6 mouse cellular contexts compared by ENCODE assay signal in the genomic region with DNA sequence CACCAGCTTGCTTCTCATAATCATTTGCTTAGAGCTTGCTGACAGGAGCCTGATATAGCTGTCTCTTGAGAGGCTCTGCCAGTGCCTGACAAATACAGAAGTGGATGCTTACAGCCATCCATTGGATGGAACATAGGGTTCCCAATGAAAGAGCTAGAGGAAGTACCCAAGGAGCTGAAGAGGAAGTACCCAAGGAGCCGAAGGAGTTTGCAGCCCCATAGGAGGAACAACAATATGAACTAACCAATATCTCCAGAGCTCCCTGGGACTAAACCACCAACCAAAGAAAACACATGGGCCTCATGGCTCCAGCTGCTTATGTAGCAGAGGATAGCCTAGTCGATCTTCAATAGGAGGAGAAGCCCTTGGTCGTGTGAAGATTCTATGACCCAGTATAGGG. TPM values are rescaled to one million over a fixed set of nuclear protein-coding genes. Genes with fewer than 3 reads are reported as not detected.
DNase-seq lines count a peak whose midpoint lies in the region; ATAC-seq and TF ChIP-seq lines count a peak whose summit lies in the region.
"Not testable (repeated sequence)": the region's sequence is repeated elsewhere in the genome, so short reads cannot be mapped to it uniquely, and the experiment has no call there.

No protein-coding gene starts in this region.

- ATAC-seq in granulocyte monocyte progenitor cell, adult 5-6 weeks (replicated peaks; ENCODE audit: poor library complexity, severe bottlenecking) = peak; percentile 78
- peak; percentile 63; the same call in 1 of the 2 replicates for ATAC-seq in megakaryocyte progenitor cell, adult 5-6 weeks (replicated peaks; ENCODE audit: poor library complexity)

- TF ChIP-seq POLR2A in MEL (IDR thresholded peaks at IDR 0.05; ENCODE audit: control insufficient read depth in 1 of 2, insufficient read depth in 1 of 2, low read depth in 1 of 2, low read length in 2 of 2, poor library complexity in 1 of 2); bone marrow macrophage, adult 2 months (IDR thresholded peaks at IDR 0.05; ENCODE audit: borderline replicate concordance, low read depth, low read length); liver, adult 2 months (IDR thresholded peaks at IDR 0.05; ENCODE audit: extremely low read depth, insufficient read depth, low read length): not testable (repeated sequence)

- H3K27me3 ChIP-seq in MEL (ENCODE audit: control insufficient read depth in 1 of 2, insufficient read depth in 2 of 2, low read length in 2 of 2); liver, adult 2 months (ENCODE audit: control insufficient read depth, insufficient read depth, low read length): not testable (repeated sequence)

- H3K9me3 ChIP-seq in MEL (replicated peaks; ENCODE audit: insufficient read depth, low read length) = not testable (repeated sequence)

- not testable (repeated sequence) for H3K4me1 ChIP-seq in MEL (ENCODE audit: control insufficient read depth in 1 of 2, insufficient read depth in 2 of 2, low read length in 2 of 2); liver, adult 2 months (ENCODE audit: control insufficient read depth, insufficient read depth, low read length)
- peaks cover 16% of the 10 kb centered on the region for H3K4me1 ChIP-seq in bone marrow macrophage, adult 2 months (ENCODE audit: control insufficient read depth, insufficient read depth, low read length)

- not testable (repeated sequence) for H3K4me3 ChIP-seq in MEL (ENCODE audit: control insufficient read depth in 1 of 2, insufficient read depth in 1 of 2, low read depth in 2 of 2, low read length in 2 of 2); bone marrow macrophage, adult 2 months (ENCODE audit: insufficient read depth, low read length); liver, adult 2 months (ENCODE audit: insufficient read depth, low read depth, low read length)

- DNase-seq in MEL (ENCODE audit: low read depth, low spot score) = peak; percentile 53
- DNase-seq in heart, adult 8-10 months (ENCODE audit: low spot score) = peak; percentile 9
- DNase-seq in liver, adult 2 months (ENCODE audit: extremely low read depth, low read depth, low spot score) = peak; percentile 20

- not testable (repeated sequence) for TF ChIP-seq CTCF in MEL (IDR thresholded peaks at IDR 0.05 in 2 of 3, conservative IDR thresholded peaks at IDR 0.05 in 1 of 3; ENCODE audit: control insufficient read depth in 1 of 3, insufficient read depth in 1 of 3, low read depth in 2 of 3, low read length in 3 of 3, poor library complexity in 1 of 3, severe bottlenecking in 1 of 3); bone marrow macrophage, adult 2 months (IDR thresholded peaks at IDR 0.05; ENCODE audit: low read depth, low read length); liver, adult 2 months (IDR thresholded peaks at IDR 0.05; ENCODE audit: low read depth, low read length)

- not testable (repeated sequence) for TF ChIP-seq EP300 in MEL (IDR thresholded peaks at IDR 0.05; ENCODE audit: low read depth in 1 of 2, low read length in 2 of 2)

- H3K27ac ChIP-seq in MEL (ENCODE audit: control insufficient read depth, low read depth, low read length); liver, adult 2 months (replicated peaks; ENCODE audit: insufficient read depth, low read depth, low read length): not testable (repeated sequence)
- peak overlapping the region; percentile 70 for H3K27ac ChIP-seq in bone marrow macrophage, adult 2 months (ENCODE audit: insufficient read depth, low read depth, low read length)

- not testable (repeated sequence) for H3K36me3 ChIP-seq in MEL (ENCODE audit: control insufficient read depth in 1 of 2, insufficient read depth in 2 of 2, low read length in 2 of 2); liver, adult 2 months (ENCODE audit: control insufficient read depth, insufficient read depth, low read length)

- not testable (repeated sequence) for H3K9ac ChIP-seq in MEL (ENCODE audit: control insufficient read depth, low read depth, low read length, poor library complexity, severe bottlenecking); liver, adult 2 months (ENCODE audit: low read depth, low read length)

- not testable (repeated sequence) for H3K79me2 ChIP-seq in MEL (ENCODE audit: control insufficient read depth, insufficient read depth, low read length, poor library complexity); liver, adult 2 months (ENCODE audit: control insufficient read depth, insufficient read depth, low read length)

- TF ChIP-seq RAD21 in MEL (IDR thresholded peaks at IDR 0.05; ENCODE audit: low read depth, low read length) = not testable (repeated sequence)

- WGBS in liver, adult 2 months = 87% methylated on average over 3 of the region's 3 CpGs

RNA-seq across cellular contexts. Expression of gene 2010111I01Rik, which starts 42.8 kb away (rescaled TPM):
- 26.3 and 29.5 TPM in 2 replicates for total RNA-seq in MEL (2012; rRNA removed)
- polyA plus RNA-seq in MEL (2012; ENCODE audit: insufficient read depth in 1 of 2, insufficient read length in 2 of 2, low read depth in 1 of 2, low replicate concordance in 2 of 2, missing spikeins in 1 of 2) = 10 to 100 TPM in 1 of 2 experiments, not detected in 1; 32.7 TPM
- polyA plus RNA-seq in bone marrow macrophage, adult 2 months (2012; ENCODE audit: insufficient read depth, insufficient read length, missing spikeins) = 117 and 123 TPM in 2 replicates
- 86.8 and 97.6 TPM in 2 replicates for total RNA-seq in granulocyte monocyte progenitor cell, adult 5-6 weeks (2014; fragmentation: Nextera tagmentation)
- 61.9 and 91.1 TPM in 2 replicates for total RNA-seq in granulocyte monocyte progenitor cell, adult 5-6 weeks (2017)
- 100 to 1,000 TPM in 2 of 4 experiments, 10 to 100 TPM in 2; 91.5 to 112 (median 98.3) TPM for total RNA-seq in heart, adult 8-10 months (2022)
- total RNA-seq in liver, adult 2 months (2014; rRNA removed) = 78.1 and 81.3 TPM in 2 replicates
- polyA plus RNA-seq in liver, adult 2 months (2012; rRNA removed) = 30.0 and 40.8 TPM in 2 replicates
- total RNA-seq in megakaryocyte progenitor cell, adult 5-6 weeks (2015) = 41.7 and 53.7 TPM in 2 replicates
- 81.6 and 90.2 TPM in 2 replicates for total RNA-seq in megakaryocyte progenitor cell, adult 5-6 weeks (2017)
